Mouse (Mus musculus): ENCODE data around the gene Trhr2. TPM values are rescaled to one million over a fixed set of nuclear protein-coding genes. Genes with fewer than 3 reads are reported as not detected.
A peak's percentile ranks its signal among the peaks of the same experiment; 100 is the strongest.

Trhr2 gene
- polyA plus RNA-seq, 1 experiment from 2014 or later, result not detected

GRCm38 (mm10) chr8:122312553-122312952, 48.0 kb downstream of the Trhr2 start:
- no peaks in the 10 kb centered on the region for H3K36me3 ChIP-seq
- no peak overlapping the region for H3K4me3 ChIP-seq
- H3K27ac ChIP-seq (replicated peaks), result no peak overlapping the region
- WGBS, result 72% methylated on average over 2 of the region's 2 CpGs
- H3K9me3 ChIP-seq, result no peaks in the 10 kb centered on the region
- H3K27me3 ChIP-seq, result no peaks in the 10 kb centered on the region
- H3K4me2 ChIP-seq (replicated peaks), result no peak overlapping the region
- H3K4me1 ChIP-seq, result peaks cover 6% of the 10 kb centered on the region
- no peak for ATAC-seq (replicated peaks)
- H3K9ac ChIP-seq (replicated peaks), result no peak overlapping the region

GRCm38 (mm10) chr8:122311115-122311514, 49.4 kb downstream of the Trhr2 start:
- no peak for ATAC-seq (replicated peaks)
- no peak overlapping the region for H3K27ac ChIP-seq (replicated peaks)

GRCm38 (mm10) chr8:122309272-122309671, 51.3 kb downstream of the Trhr2 start:
- H3K27ac ChIP-seq (replicated peaks), result no peak overlapping the region
- H3K4me1 ChIP-seq, result peaks cover 9% of the 10 kb centered on the region
- ATAC-seq (replicated peaks), result no peak
- no peak overlapping the region for H3K4me3 ChIP-seq
- H3K9ac ChIP-seq (replicated peaks), result no peak overlapping the region
- WGBS, result 87% methylated on average over 12 of the region's 12 CpGs
- no peak overlapping the region for H3K4me2 ChIP-seq (replicated peaks)
- H3K9me3 ChIP-seq, result no peaks in the 10 kb centered on the region
- H3K27me3 ChIP-seq, result no peaks in the 10 kb centered on the region
- H3K36me3 ChIP-seq, result no peaks in the 10 kb centered on the region

More at GRCm38 (mm10) chr8:122311115-122311514, 49.4 kb downstream of the Trhr2 start:
- peaks cover 9% of the 10 kb centered on the region for H3K4me1 ChIP-seq
- H3K9ac ChIP-seq (replicated peaks), result no peak overlapping the region
- H3K36me3 ChIP-seq, result no peaks in the 10 kb centered on the region
- H3K4me3 ChIP-seq, result no peak overlapping the region
- no peak overlapping the region for H3K4me2 ChIP-seq (replicated peaks)
- H3K9me3 ChIP-seq, result no peaks in the 10 kb centered on the region
- H3K27me3 ChIP-seq, result no peaks in the 10 kb centered on the region
- 92% methylated on average over 2 of the region's 2 CpGs for WGBS

- Histone ChIP-seq H3K4me2 (replicated peaks) (no peak overlapping the region), H3K4me1 (peaks cover 9% of the 10 kb centered on the region), H3K36me3 (no peaks in the 10 kb centered on the region), H3K4me3 (no peak overlapping the region), H3K27me3 (no peaks in the 10 kb centered on the region), H3K9me3 (no peaks in the 10 kb centered on the region), H3K27ac (replicated peaks) (no peak overlapping the region; the same call in 1 of the 2 replicates), H3K9ac (replicated peaks) (no peak overlapping the region)
- WGBS, result 55% methylated on average over 8 of the region's 8 CpGs
- ATAC-seq (replicated peaks), result peak; percentile 64
Measured at GRCm38 (mm10) chr8:122307836-122308235, 52.7 kb downstream of the Trhr2 start.

Other genes starting within 250 kb of the Trhr2 start
- 0.89 and 0.92 TPM in 2 replicates for gene Zfpm1, start 78.6 kb downstream of the Trhr2 start, polyA plus RNA-seq (2015; fragmentation: Nextera tagmentation; extraction: Ambion mirVana)
- 48.4 and 50.1 TPM in 2 replicates for gene Zc3h18, start 15.9 kb upstream of the Trhr2 start, polyA plus RNA-seq (2015; fragmentation: Nextera tagmentation; extraction: Ambion mirVana)
- not detected in 2 replicates for gene Il17c, start 61.3 kb upstream of the Trhr2 start, polyA plus RNA-seq (2015; fragmentation: Nextera tagmentation; extraction: Ambion mirVana)
- gene Cyba, start 72.2 kb upstream of the Trhr2 start, polyA plus RNA-seq (2015; fragmentation: Nextera tagmentation; extraction: Ambion mirVana), result 30.1 and 32.8 TPM in 2 replicates
- gene Mvd, start 82.7 kb upstream of the Trhr2 start, polyA plus RNA-seq (2015; fragmentation: Nextera tagmentation; extraction: Ambion mirVana), result 50.3 and 51.7 TPM in 2 replicates
- not detected in 2 replicates for gene Snai3, start 100.0 kb upstream of the Trhr2 start, polyA plus RNA-seq (2015; fragmentation: Nextera tagmentation; extraction: Ambion mirVana)
- gene Rnf166, start 115.3 kb upstream of the Trhr2 start, polyA plus RNA-seq (2015; fragmentation: Nextera tagmentation; extraction: Ambion mirVana), result 40.2 and 44.8 TPM in 2 replicates
- 79.0 and 84.4 TPM in 2 replicates for gene Ctu2, start 115.4 kb upstream of the Trhr2 start, polyA plus RNA-seq (2015; fragmentation: Nextera tagmentation; extraction: Ambion mirVana)
- 2.1 and 2.6 TPM in 2 replicates for gene Piezo1, start 190.6 kb upstream of the Trhr2 start, polyA plus RNA-seq (2015; fragmentation: Nextera tagmentation; extraction: Ambion mirVana)
- gene Cdt1, start 207.3 kb upstream of the Trhr2 start, polyA plus RNA-seq (2015; fragmentation: Nextera tagmentation; extraction: Ambion mirVana), result 14.6 and 16.3 TPM in 2 replicates
- 187 TPM in 2 replicates for gene Aprt, start 216.2 kb upstream of the Trhr2 start, polyA plus RNA-seq (2015; fragmentation: Nextera tagmentation; extraction: Ambion mirVana)

Measured in forebrain, embryonic 15.5 days (tissue).